Mouse (Mus musculus) erythroblast, embryonic 14.5 days (primary cell): ENCODE results near the gene Nudt16l1.

Source experiments
- GATA1 ChIP-seq: IDR thresholded peaks from 2 replicates; pipeline ENCODE4 v1.6.1; 2012; ENCODE audit warnings: low read length, inconsistent platforms, mixed read lengths
- TAL1 ChIP-seq: IDR thresholded peaks from 3 replicates; pipeline ENCODE4 v1.6.1; 2012; ENCODE audit warnings: low read length, inconsistent platforms, mixed read lengths

DNA sequence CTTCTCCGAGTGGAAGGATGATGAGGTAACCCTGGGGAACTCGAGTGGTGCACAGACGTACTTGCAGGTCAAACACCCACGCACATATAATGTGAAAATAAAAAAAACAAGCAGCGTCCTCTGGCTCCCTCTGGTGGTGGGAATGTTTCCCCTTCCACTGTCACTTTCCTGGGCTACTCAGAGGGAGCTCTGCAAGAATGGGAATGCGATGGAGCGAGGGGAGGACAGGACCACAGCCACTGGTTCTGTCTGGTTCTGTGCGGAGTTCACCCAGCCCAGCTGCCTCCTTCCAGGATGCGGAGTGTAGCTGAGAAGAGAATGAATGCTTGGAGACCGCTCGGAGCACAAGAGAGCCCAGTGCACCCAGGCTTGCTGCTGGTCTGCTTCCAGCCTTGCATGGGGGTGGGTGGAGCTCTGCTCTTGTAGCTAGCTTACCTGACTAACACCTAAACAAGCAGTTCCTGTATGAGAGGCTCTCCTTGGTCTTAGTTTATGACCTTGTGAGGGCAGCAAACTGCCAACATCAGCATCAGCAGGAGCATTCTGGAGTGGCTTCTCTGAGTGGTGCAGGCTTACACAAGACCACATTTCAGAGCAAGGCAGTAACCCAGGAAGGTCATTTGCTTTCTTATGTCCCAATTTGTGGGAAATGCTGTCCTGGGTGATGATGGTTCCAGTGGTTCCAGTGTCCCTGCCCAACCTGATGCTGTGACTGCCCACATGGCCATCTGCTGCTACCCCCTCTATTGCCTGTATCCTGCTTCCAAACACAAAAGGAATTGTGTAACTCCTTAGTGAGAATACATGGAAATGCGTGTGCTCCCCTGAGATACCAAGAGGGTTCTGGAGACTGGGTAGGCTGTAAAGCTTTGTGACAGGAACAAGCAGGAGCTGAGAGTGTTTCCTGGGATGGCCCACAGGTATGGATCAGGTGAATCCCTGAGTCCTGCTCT is 24.5 kb upstream of the Nudt16l1 start:
- TF ChIP-seq GATA1 (no peak), TAL1 (no peak)
